Mouse (Mus musculus) MEL-GATA-1-ER (cell line): Measurements from ENCODE around the gene Uhrf1.
A peak's percentile ranks its signal among the peaks of the same experiment; 100 is the strongest.

Source experiments
- DNase-seq: peaks from one replicate; pipeline ENCODE4 v3.0.0-alpha.2; 2012; ENCODE audit warnings: low read depth; ENCODE audit errors: extremely low read depth

Uhrf1 gene

GRCm38 (mm10) chr17:56275842-56276480 is 27.2 kb upstream of the Uhrf1 start:
- no peak for DNase-seq

GRCm38 (mm10) chr17:56276643-56277566 is 26.2 kb upstream of the Uhrf1 start, which contains the start of gene Ticam1:
TSS of gene Ticam1 (minus strand) at chr17:56276786.
- DNase-seq, result peak; percentile 99

GRCm38 (mm10) chr17:56277567-56277893 is 25.6 kb upstream of the Uhrf1 start:
- no peak for DNase-seq

GRCm38 (mm10) chr17:56278340-56278739 is 24.8 kb upstream of the Uhrf1 start:
- DNase-seq, result no peak

- DNase-seq, result no peak
These were observed 23.5 kb upstream of the Uhrf1 start for GRCm38 (mm10) chr17:56279481-56280155.

GRCm38 (mm10) chr17:56281193-56281592 is 21.9 kb upstream of the Uhrf1 start:
- no peak for DNase-seq

- no peak for DNase-seq
These were observed 20.3 kb upstream of the Uhrf1 start for GRCm38 (mm10) chr17:56282802-56283201.

GRCm38 (mm10) chr17:56283316-56283715 is 19.8 kb upstream of the Uhrf1 start:
- no peak for DNase-seq

- no peak for DNase-seq
These were observed 17.1 kb upstream of the Uhrf1 start for GRCm38 (mm10) chr17:56285995-56286394.

- DNase-seq, result no peak
These were observed 15.3 kb upstream of the Uhrf1 start for GRCm38 (mm10) chr17:56287830-56288229.

GRCm38 (mm10) chr17:56288866-56289265 is 14.3 kb upstream of the Uhrf1 start:
- DNase-seq, result no peak

- peak; percentile 30 for DNase-seq
These were observed 13.5 kb upstream of the Uhrf1 start for GRCm38 (mm10) chr17:56289371-56290331.

GRCm38 (mm10) chr17:56290388-56291170 is 12.5 kb upstream of the Uhrf1 start:
- DNase-seq, result peak; percentile 85

- DNase-seq, result peak; percentile 95
These were observed 12.0 kb upstream of the Uhrf1 start for GRCm38 (mm10) chr17:56291171-56291511.

- DNase-seq, result no peak
These were observed 11.2 kb upstream of the Uhrf1 start for GRCm38 (mm10) chr17:56291826-56292475.

- DNase-seq, result no peak
These were observed 10.4 kb upstream of the Uhrf1 start, which contains the start of gene Plin3 for GRCm38 (mm10) chr17:56292531-56293222. TSS of gene Plin3 (minus strand) at chr17:56292873.

GRCm38 (mm10) chr17:56293291-56293690 is 9.8 kb upstream of the Uhrf1 start:
- no peak for DNase-seq

- no peak for DNase-seq
These were observed 8.9 kb upstream of the Uhrf1 start for GRCm38 (mm10) chr17:56294241-56294640.

- no peak for DNase-seq
These were observed 6.9 kb upstream of the Uhrf1 start for GRCm38 (mm10) chr17:56296201-56296600.
